Mouse (Mus musculus): ENCODE measurements around the gene 9430015G10Rik. TPM values are rescaled to one million over a fixed set of nuclear protein-coding genes. Genes with fewer than 3 reads are reported as not detected.

Gene 9430015G10Rik
- polyA plus RNA-seq, 1 experiment from 2014 or later: 55.7 TPM

GRCm38 (mm10) chr4:156125393-156125792 lies 15.6 kb downstream of the 9430015G10Rik start:
- Histone ChIP-seq H3K9me3 (ENCODE audit: low read depth, low read length) (no peaks in the 10 kb centered on the region), H3K9ac (no peak overlapping the region), H3K4me3 (ENCODE audit: low read depth, low read length) (no peak overlapping the region), H3K36me3 (ENCODE audit: insufficient read depth) (peaks cover 65% of the 10 kb centered on the region), H3K4me2 (no peak overlapping the region), H3K27ac (ENCODE audit: low read depth) (no peak overlapping the region), H3K27me3 (ENCODE audit: insufficient read depth, low read length) (no peaks in the 10 kb centered on the region), H3K4me1 (ENCODE audit: insufficient read depth) (no peaks in the 10 kb centered on the region)
- 89% methylated on average over 6 of the region's 6 CpGs for WGBS
- ATAC-seq (ENCODE audit: insufficient read depth): no peak
- DNase-seq: no peak
- no peak for TF ChIP-seq CTCF (IDR thresholded peaks at IDR 0.05; ENCODE audit: low read depth)

DNA sequence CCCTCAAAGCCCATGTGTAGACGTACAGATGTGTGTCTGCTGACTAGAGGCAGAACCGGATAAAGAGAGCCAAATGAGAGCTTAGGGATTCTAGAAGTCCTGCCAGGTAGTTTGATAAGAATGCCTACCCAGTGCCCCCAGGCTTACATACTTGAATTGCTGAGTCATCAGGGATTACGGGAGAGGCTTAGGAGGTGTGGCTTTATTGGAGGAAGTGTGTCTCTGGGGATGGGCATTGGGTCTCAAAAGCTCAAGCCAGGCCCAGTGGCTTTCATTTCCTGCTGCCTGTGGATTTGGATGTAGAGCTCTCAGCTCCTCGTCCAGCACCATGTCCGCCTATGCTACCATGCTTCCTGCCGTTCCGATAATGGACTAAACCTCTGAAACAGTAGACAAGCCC lies 17.1 kb downstream of the 9430015G10Rik start:
- Histone ChIP-seq H3K27me3 (ENCODE audit: insufficient read depth, low read length) (no peaks in the 10 kb centered on the region), H3K27ac (ENCODE audit: low read depth) (no peak overlapping the region), H3K9ac (no peak overlapping the region), H3K36me3 (ENCODE audit: insufficient read depth) (peaks cover 51% of the 10 kb centered on the region), H3K4me2 (no peak overlapping the region), H3K9me3 (ENCODE audit: low read depth, low read length) (no peaks in the 10 kb centered on the region), H3K4me1 (ENCODE audit: insufficient read depth) (no peaks in the 10 kb centered on the region), H3K4me3 (ENCODE audit: low read depth, low read length) (no peak overlapping the region)
- ATAC-seq (ENCODE audit: insufficient read depth) (no peak), DNase-seq (no peak)
- 84% methylated on average over 7 of the region's 7 CpGs for WGBS
- no peak for TF ChIP-seq CTCF (IDR thresholded peaks at IDR 0.05; ENCODE audit: low read depth)

- WGBS: 71% methylated on average over 5 of the region's 5 CpGs
- Histone ChIP-seq H3K27me3 (ENCODE audit: insufficient read depth, low read length) (no peaks in the 10 kb centered on the region), H3K9ac (no peak overlapping the region), H3K36me3 (ENCODE audit: insufficient read depth) (peaks cover 32% of the 10 kb centered on the region), H3K4me2 (no peak overlapping the region), H3K4me1 (ENCODE audit: insufficient read depth) (no peaks in the 10 kb centered on the region), H3K9me3 (ENCODE audit: low read depth, low read length) (no peaks in the 10 kb centered on the region), H3K27ac (ENCODE audit: low read depth) (no peak overlapping the region), H3K4me3 (ENCODE audit: low read depth, low read length) (no peak overlapping the region)
- no peak for TF ChIP-seq CTCF (IDR thresholded peaks at IDR 0.05; ENCODE audit: low read depth)
- ATAC-seq (ENCODE audit: insufficient read depth): no peak
- no peak for DNase-seq
Observed at GRCm38 (mm10) chr4:156128746-156129145, 19.0 kb downstream of the 9430015G10Rik start.

- DNase-seq: no peak
Observed at GRCm38 (mm10) chr4:156130436-156130835, 20.7 kb downstream of the 9430015G10Rik start, which contains the start of gene Rnf223. TSS of gene Rnf223 (plus strand) at chr4:156130513.

GRCm38 (mm10) chr4:156130940-156131339 lies 21.2 kb downstream of the 9430015G10Rik start:
- no peak for DNase-seq
- no peaks in the 10 kb centered on the region for H3K9me3 ChIP-seq (ENCODE audit: low read depth, low read length)

More at GRCm38 (mm10) chr4:156130436-156130835, 20.7 kb downstream of the 9430015G10Rik start, which contains the start of gene Rnf223:
- no peaks in the 10 kb centered on the region for H3K9me3 ChIP-seq (ENCODE audit: low read depth, low read length)
- no peaks in the 10 kb centered on the region for H3K27me3 ChIP-seq (ENCODE audit: insufficient read depth, low read length)
- no peaks in the 10 kb centered on the region for H3K4me1 ChIP-seq (ENCODE audit: insufficient read depth)
- peaks cover 15% of the 10 kb centered on the region for H3K36me3 ChIP-seq (ENCODE audit: insufficient read depth)
- ATAC-seq (ENCODE audit: insufficient read depth): no peak
- H3K27ac ChIP-seq (ENCODE audit: low read depth): no peak within 1 kb of the TSS
- no peak within 1 kb of the TSS for H3K4me2 ChIP-seq
- H3K9ac ChIP-seq: no peak within 1 kb of the TSS
- 70% methylated on average over 15 of the region's 15 CpGs for WGBS
- H3K4me3 ChIP-seq (ENCODE audit: low read depth, low read length): no peak within 1 kb of the TSS
- TF ChIP-seq CTCF (IDR thresholded peaks at IDR 0.05; ENCODE audit: low read depth): no peak

DNA sequence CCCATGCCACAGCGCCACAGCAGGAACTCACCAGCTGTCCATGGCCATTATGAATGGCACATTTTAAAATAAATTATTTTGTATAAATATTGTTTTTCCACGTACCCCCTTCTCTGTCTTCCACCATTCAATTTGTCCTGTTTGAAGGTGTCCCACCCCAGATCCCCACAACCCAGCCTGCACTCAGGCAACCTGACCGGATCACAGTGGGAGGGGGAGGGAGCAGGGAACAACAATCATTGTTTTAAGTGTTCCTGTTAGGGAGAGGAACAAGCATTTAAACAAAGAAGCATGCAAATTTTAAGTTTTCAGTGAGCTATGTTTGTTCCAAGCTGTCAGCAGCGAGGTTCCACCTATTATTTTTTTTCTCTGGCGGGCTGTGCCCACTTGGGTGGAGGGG lies 23.6 kb downstream of the 9430015G10Rik start:
- 60% methylated on average over 5 of the region's 5 CpGs for WGBS
- DNase-seq (no peak), ATAC-seq (ENCODE audit: insufficient read depth) (no peak)
- no peak overlapping the region for H3K27ac ChIP-seq (ENCODE audit: low read depth)
- H3K4me1 ChIP-seq (ENCODE audit: insufficient read depth): no peaks in the 10 kb centered on the region
- H3K4me3 ChIP-seq (ENCODE audit: low read depth, low read length): no peak overlapping the region
- no peaks in the 10 kb centered on the region for H3K36me3 ChIP-seq (ENCODE audit: insufficient read depth)
- H3K27me3 ChIP-seq (ENCODE audit: insufficient read depth, low read length): no peaks in the 10 kb centered on the region
- H3K4me2 ChIP-seq: no peak overlapping the region
- no peak overlapping the region for H3K9ac ChIP-seq
- no peaks in the 10 kb centered on the region for H3K9me3 ChIP-seq (ENCODE audit: low read depth, low read length)
- TF ChIP-seq CTCF (IDR thresholded peaks at IDR 0.05; ENCODE audit: low read depth): no peak

More at GRCm38 (mm10) chr4:156130940-156131339, 21.2 kb downstream of the 9430015G10Rik start:
- no peak overlapping the region for H3K27ac ChIP-seq (ENCODE audit: low read depth)
- 76% methylated on average over 10 of the region's 10 CpGs for WGBS
- H3K4me2 ChIP-seq: no peak overlapping the region
- TF ChIP-seq CTCF (IDR thresholded peaks at IDR 0.05; ENCODE audit: low read depth): no peak
- no peak overlapping the region for H3K9ac ChIP-seq
- no peaks in the 10 kb centered on the region for H3K27me3 ChIP-seq (ENCODE audit: insufficient read depth, low read length)
- no peaks in the 10 kb centered on the region for H3K4me1 ChIP-seq (ENCODE audit: insufficient read depth)
- H3K4me3 ChIP-seq (ENCODE audit: low read depth, low read length): no peak overlapping the region
- no peak for ATAC-seq (ENCODE audit: insufficient read depth)
- peaks cover 10% of the 10 kb centered on the region for H3K36me3 ChIP-seq (ENCODE audit: insufficient read depth)

- DNase-seq (no peak), ATAC-seq (ENCODE audit: insufficient read depth) (no peak)
- H3K4me3 ChIP-seq (ENCODE audit: low read depth, low read length): no peak overlapping the region
- H3K27me3 ChIP-seq (ENCODE audit: insufficient read depth, low read length): no peaks in the 10 kb centered on the region
- no peak overlapping the region for H3K27ac ChIP-seq (ENCODE audit: low read depth)
- no peak for TF ChIP-seq CTCF (IDR thresholded peaks at IDR 0.05; ENCODE audit: low read depth)
- no peak overlapping the region for H3K9ac ChIP-seq
- H3K36me3 ChIP-seq (ENCODE audit: insufficient read depth): no peaks in the 10 kb centered on the region
- 74% methylated on average over 12 of the region's 12 CpGs for WGBS
- H3K4me1 ChIP-seq (ENCODE audit: insufficient read depth): no peaks in the 10 kb centered on the region
- no peak overlapping the region for H3K4me2 ChIP-seq
- H3K9me3 ChIP-seq (ENCODE audit: low read depth, low read length): no peaks in the 10 kb centered on the region
Observed at GRCm38 (mm10) chr4:156133943-156134605, 24.3 kb downstream of the 9430015G10Rik start.
